Mouse (Mus musculus): ENCODE results near the gene Rpa1.
A peak's percentile ranks its signal among the peaks of the same experiment; 100 is the strongest.
"Not testable (repeated sequence)": the region's sequence is repeated elsewhere in the genome, so short reads cannot be mapped to it uniquely, and the experiment has no call there.

Rpa1 gene

GRCm38 (mm10) chr11:75323326-75323737, 24.8 kb downstream of the Rpa1 start:
- DNase-seq (ENCODE audit: inconsistent ontology term), result no peak

GRCm38 (mm10) chr11:75319246-75319645, 28.9 kb downstream of the Rpa1 start:
- DNase-seq (ENCODE audit: inconsistent ontology term), result no peak

- no peak for DNase-seq (ENCODE audit: inconsistent ontology term)
Observed at GRCm38 (mm10) chr11:75318351-75319221, 29.5 kb downstream of the Rpa1 start.

DNA sequence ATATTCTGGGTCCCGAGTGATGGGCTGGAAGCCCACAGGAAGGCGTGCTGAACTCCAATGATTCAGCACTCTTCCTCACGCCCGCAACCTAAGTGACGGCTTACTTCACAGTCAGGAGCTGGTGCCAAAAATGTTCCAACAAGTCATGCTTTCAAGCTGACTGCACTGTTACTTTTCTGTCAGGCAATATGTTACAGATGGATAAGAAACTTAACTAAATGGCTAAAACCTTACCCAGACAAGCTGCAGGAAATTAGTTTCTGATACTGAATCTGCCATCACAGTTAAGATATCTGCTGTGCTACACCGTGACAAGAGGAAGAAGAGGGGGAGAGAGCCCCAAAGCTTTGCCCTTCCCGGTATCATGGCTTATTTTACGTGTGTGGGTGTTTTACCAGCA, 34.3 kb downstream of the Rpa1 start:
- no peak for DNase-seq (ENCODE audit: inconsistent ontology term)

DNA sequence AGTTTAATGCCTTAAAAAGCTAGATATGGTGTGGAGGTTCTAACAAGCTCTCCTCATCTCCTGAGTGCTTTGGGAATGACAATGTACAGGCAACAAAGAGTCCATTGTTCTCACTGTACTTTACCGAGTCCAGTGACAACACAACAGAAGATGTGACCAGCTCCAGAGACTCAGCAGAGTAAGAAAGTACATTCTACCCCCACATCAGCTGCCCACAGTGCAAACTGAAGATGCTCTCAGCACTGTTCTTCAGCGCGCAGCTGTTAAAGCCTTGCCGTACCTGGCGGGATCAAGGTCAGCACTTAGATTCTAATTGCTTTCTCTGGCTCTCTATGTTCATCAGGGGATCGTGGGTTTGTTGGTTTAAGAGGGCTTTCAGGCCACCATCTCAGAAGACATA, 36.4 kb downstream of the Rpa1 start:
- no peak for DNase-seq (ENCODE audit: inconsistent ontology term)

GRCm38 (mm10) chr11:75310813-75311212, 37.3 kb downstream of the Rpa1 start:
- DNase-seq (ENCODE audit: inconsistent ontology term), result no peak

DNA sequence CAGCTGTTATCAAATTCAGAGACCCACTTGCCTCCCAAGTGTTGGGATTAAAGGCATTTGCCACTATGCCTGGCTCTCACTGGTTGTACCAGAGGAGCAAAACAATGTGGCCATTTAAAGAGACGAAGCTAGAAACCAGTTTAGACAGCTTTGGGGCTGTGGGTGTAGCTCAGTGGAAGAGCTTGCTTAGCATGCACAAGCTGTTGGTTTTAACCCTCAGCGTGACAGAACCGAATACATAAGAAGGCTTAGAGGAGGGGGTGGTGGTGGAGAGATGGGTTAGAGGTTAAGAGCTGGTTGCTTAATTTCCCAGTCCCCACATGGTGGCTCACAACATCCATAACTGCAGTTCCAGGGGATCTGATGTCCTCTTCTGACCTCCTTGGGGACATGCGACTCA, 39.5 kb downstream of the Rpa1 start:
- DNase-seq (ENCODE audit: inconsistent ontology term), result no peak

DNA sequence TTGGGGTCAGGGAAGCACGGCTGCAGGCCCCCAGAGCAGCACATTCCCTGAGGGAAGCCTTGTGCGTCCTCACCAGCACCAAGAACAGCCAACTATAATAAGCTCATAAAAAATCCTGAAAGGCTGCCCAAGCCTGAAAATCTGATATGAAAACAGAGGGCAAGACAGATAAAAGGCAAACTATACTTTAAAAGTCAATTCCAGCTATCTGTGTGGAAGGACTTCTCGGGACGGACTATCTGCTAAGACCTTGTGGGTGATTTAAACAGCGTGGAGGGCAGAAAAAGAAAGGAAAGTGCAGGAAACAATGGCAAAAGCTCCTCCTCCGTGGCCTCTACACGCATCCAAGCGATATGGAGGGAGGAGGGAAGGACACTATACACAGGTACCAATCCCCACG, 43.3 kb downstream of the Rpa1 start:
- no peak for DNase-seq (ENCODE audit: inconsistent ontology term)

- no peak for DNase-seq (ENCODE audit: inconsistent ontology term)
Observed at GRCm38 (mm10) chr11:75300954-75301353, 47.2 kb downstream of the Rpa1 start.

DNA sequence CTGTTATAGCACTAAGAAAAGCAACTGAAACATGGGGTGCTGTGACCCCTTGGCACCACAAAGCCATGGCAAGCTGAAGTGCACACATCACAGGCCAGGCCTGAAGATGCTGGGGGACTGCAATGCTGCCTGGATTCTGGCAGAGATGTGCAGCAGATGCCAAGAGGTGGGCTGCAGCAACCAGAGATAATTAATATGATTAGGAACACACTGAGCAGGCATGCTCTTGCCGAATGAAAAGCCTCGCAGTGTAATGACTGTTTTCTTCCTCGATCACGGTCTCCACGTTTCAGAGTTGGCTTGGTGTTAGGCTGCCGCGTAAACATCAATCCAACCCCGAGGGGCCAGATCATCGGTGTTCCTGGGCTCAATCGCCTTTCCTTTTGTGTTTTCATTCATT, 48.3 kb downstream of the Rpa1 start:
- DNase-seq (ENCODE audit: inconsistent ontology term), result no peak

DNA sequence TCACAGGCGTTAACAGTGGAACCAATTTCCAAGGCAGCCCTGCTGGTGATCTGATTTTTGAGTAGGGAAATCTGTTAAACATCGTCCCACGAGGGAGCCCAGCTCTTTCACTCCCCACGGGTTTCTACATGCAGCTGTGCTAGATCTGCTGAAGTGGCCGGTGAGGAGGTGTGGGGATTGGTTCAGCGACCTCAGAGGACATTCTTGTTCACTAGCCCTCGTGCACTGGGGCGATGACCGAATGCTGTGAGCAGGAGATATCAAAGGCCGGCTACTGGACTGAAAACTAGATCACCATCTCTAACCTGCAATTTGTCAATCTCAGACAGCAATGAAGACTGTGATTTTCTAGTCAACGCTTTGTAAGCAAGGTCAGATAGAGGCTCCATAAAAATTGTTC, 49.6 kb downstream of the Rpa1 start:
- no peak for DNase-seq (ENCODE audit: inconsistent ontology term)

GRCm38 (mm10) chr11:75297631-75298030, 50.5 kb downstream of the Rpa1 start:
- DNase-seq (ENCODE audit: inconsistent ontology term), result no peak

DNA sequence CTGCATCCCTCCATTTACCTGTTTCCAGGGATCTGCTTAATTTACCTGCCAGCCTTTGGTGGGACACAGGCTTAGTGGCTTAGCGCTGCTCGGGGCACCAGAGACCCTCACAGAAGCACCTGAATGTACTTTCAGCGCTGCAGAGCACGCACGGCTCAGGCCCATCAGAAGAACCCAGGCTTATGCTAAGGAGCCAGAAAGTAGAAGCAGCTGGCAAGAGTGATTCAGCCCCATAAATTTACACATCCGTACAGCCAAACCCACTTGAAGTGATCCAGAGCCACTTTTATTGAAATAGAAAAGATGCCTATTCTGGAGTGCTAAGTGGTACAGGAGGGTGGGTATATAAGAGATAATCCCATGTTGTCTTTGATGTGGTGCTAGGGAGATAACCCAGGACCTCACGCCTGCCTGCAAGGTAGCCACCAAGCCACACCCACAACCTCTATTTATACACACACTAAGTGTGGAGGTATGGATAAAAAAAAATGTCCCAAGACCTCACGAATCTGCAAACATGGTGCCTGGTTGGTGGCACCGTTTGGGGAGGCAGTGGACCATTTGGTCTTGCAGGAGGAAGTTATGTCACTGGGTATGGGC, 51.6 kb downstream of the Rpa1 start:
- DNase-seq (ENCODE audit: inconsistent ontology term), result no peak

GRCm38 (mm10) chr11:75295534-75295933, 52.6 kb downstream of the Rpa1 start:
- DNase-seq (ENCODE audit: inconsistent ontology term), result not testable (repeated sequence)

DNA sequence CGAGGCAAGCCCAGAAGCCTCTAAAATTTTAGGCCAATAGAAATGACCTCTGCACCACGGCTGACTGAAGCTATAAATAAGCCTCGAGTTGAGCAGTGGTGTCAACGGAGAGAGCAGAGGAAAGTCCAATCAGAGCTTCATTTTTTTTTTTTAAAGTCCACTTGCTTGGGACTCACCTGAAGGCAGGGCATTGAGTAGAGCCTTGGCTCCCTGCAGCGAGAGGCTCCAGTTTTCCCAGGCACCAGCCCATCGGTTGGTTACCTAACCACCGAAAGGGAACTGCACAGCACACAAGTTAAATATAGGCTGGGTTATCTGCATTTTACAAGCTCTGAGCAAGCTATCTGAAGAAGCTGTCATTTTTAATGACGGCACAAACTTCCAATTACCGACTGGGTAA, 53.3 kb downstream of the Rpa1 start:
- no peak for DNase-seq (ENCODE audit: inconsistent ontology term)

GRCm38 (mm10) chr11:75293852-75294361, 54.2 kb downstream of the Rpa1 start:
- DNase-seq (ENCODE audit: inconsistent ontology term), result peak; percentile 23

- no peak for DNase-seq (ENCODE audit: inconsistent ontology term)
Observed at GRCm38 (mm10) chr11:75292281-75292680, 55.8 kb downstream of the Rpa1 start.

- peak; percentile 9 for DNase-seq (ENCODE audit: inconsistent ontology term)
Observed at GRCm38 (mm10) chr11:75291389-75292215, 56.5 kb downstream of the Rpa1 start.

- peak; percentile 86 for DNase-seq (ENCODE audit: inconsistent ontology term)
Observed at GRCm38 (mm10) chr11:75290566-75291271, 57.4 kb downstream of the Rpa1 start.

GRCm38 (mm10) chr11:75289120-75289519, 59.0 kb downstream of the Rpa1 start:
- DNase-seq (ENCODE audit: inconsistent ontology term), result no peak

- no peak for DNase-seq (ENCODE audit: inconsistent ontology term)
Observed at GRCm38 (mm10) chr11:75288517-75288916, 59.6 kb downstream of the Rpa1 start.

DNA sequence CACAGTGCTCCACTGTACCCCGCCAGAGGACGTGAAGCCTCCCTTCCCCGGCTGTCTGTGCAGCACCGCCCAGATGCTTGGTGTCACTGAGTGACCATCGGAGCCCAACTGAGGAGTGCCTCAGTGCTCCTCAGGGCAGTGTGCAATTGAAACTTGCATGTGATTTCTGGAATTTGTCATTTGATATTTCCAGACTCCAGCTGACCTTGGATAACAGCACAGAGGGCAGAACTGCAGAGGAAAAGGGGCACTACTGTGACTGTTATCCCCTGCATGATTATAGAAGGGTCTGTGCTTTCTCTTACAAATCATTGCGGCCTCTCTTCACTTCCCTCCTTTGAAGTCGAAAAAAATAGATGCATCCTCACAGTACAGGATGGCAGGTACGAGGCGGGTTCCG, 60.2 kb downstream of the Rpa1 start:
- no peak for DNase-seq (ENCODE audit: inconsistent ontology term)

Data from Muller cell, postnatal 12 days (primary cell).